Mouse (Mus musculus): ENCODE data around the gene Syt2. TPM values are rescaled to one million over a fixed set of nuclear protein-coding genes. Genes with fewer than 3 reads are reported as not detected.

Gene Syt2
- total RNA-seq, 2 experiments from 2014 or later = 0.07 TPM; not detected in 1

DNA sequence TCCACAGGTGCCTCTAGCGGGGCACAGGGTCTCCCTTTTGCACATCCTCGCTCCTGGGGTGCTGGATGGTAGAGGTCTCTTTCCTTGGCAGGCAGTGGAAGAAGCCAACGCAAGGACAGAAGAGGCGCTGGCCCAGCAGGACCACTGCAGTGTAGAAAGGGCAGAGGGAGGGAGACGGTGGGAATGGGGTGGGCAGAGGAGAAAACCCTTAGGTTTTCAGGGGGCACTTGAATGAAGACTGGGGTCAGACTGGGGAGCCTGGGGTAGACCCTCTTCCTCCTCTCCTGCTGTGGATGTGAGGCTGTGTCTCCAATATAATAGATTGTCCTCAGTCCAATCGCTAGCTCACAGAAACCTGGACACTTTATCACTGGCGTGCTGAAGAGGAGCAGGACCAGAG, 1.1 kb downstream of the Syt2 start:
- DNase-seq (ENCODE audit: low spot score in 2 of 2) = no peak

DNA sequence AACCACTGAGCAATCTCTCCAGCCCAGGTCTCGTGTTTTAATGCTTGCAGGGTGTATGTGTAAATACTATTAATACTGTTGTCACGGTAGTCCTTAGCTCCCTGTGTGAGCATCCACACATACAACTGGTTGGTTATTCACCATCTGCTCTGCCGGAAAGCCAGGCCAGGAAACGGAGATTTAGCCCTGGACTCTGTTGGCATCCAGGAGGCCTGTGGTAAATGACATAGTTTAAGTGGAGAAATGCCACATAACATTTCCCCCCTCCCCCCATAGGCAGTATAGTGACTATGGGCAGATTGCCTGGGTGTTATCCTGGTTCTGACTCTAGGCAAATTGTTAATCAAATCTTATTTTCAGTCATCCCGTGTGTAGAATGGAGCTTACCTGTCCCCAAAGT, 4.3 kb downstream of the Syt2 start:
- DNase-seq (ENCODE audit: low spot score in 2 of 2) = no peak

DNA sequence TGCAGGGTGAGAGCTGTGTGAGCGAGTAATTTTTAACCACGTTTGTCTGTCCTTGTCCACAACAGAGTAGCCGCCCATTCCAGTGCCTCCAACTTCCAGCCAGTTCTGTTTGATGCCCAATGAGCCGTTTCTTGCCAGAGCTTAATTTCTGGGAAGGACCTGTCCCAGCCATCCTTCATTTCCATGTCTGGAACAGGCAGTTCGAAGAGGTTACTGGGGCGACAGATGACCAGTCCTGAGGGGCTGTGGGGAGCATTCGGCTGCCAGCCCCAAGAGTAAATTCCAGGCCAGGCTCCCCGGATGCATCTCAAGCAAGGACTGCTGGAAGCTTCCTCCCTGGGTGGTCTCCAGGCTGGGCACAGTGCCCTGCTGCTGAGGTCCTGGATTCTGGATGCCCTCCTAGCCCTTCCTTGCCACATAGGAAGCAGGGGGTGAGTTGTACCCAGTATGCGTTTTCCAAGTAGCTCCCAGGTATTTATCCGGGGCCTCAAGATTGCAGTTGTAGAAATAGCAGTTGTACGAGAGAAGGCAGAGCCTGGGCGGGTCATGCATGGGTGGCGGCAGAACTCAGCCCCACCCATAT, 4.9 kb downstream of the Syt2 start:
- DNase-seq (ENCODE audit: low spot score in 2 of 2) = no peak

DNA sequence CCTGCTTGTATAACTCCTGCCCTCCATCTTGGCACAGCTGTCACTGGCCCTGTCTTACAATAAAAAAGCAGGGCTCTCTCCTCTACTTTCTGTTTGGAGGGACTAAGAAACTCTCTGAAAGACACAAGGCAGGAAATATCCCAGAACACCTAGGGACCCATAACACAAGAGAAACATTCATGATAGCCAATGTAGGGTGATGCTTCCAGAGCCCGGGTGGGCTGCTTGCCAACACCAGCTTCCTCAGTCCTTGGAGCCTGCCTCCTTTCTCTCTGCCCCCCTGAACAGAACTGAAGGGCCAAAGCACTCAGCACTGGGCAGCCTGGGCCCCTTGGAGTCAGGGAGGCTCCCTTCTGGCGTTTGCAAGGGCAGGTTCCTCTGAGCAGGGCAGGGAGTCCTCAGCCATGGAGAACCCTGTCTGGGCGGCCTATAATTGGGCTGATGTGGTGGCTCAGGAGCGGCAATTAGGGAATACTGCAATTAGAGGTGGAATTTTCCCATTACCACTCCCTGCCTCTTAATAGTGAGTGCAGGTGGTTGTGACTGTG, 5.4 kb downstream of the Syt2 start:
- no peak for DNase-seq (ENCODE audit: low spot score in 2 of 2)

DNA sequence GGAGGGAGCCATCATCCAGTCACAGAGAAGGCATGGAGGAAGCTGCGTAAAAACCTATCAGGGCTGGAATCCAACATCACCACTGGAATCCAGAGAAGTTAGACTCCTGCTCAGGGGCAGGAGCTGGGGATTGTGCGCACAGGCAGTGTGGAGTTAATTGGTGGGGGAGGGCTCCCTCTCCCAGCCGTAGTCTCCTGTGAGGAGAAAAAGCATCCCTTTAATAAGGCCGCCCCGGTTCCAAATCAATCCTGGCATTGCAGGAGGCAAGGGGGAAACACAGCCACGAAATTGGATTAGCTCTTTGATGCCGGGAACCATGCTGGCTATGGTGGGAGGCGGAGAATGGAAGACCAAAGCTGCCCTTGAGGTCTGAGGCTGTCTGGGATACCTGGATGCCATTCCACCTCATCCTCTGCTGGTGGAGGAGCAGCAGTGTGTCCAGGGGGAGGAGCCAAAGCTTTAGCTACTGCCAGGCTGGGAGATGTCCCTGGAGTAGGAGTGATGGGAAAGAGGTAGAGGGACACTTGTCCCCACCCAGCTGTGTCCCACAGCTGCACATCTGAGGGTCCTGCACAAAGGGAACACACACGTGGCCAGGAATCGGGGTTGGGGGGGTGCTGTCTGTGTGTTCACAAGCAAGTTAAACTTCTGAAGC, 7.3 kb downstream of the Syt2 start:
- DNase-seq (ENCODE audit: low spot score in 2 of 2) = no peak

DNA sequence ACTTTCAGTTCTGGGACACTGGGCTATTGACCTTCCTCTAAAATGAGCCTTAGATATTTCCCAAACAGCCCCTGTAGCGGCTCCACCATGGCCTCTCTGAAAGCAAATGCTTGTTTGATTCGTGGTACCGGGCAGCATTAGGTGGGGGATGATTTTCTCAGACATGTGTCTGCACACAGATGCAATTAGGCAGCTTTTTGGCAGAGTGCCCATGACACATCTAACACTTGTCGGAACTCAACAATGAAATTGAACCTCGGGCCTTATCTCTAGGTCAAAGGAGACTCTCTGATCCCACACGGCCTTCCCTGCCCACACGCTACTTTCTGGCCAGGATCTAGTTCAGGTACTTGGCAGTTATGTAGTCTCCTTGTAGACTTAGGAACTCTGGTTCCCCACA, 12.4 kb downstream of the Syt2 start:
- no peak for DNase-seq (ENCODE audit: low spot score in 2 of 2)

DNA sequence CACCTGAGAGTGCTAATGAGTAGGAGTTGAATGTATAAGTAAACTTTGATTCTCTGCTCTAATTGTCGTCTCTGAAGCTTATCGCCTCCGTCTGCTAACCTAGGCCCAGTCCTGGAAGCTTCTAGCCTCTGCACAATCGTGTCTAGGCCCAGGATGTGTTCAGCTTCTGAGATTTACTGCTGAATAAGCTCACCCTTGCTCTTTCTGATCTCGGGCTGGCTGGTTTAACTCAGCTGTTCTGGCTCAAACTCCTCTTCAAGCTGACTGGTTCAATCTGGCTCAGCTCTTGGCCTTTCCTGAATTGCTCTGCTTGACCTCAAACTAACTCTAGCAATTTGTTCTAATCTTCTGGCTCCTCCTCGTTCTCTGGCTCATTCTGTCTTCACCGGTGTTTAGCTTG, 13.7 kb downstream of the Syt2 start:
- no peak for DNase-seq (ENCODE audit: low spot score in 2 of 2)

DNA sequence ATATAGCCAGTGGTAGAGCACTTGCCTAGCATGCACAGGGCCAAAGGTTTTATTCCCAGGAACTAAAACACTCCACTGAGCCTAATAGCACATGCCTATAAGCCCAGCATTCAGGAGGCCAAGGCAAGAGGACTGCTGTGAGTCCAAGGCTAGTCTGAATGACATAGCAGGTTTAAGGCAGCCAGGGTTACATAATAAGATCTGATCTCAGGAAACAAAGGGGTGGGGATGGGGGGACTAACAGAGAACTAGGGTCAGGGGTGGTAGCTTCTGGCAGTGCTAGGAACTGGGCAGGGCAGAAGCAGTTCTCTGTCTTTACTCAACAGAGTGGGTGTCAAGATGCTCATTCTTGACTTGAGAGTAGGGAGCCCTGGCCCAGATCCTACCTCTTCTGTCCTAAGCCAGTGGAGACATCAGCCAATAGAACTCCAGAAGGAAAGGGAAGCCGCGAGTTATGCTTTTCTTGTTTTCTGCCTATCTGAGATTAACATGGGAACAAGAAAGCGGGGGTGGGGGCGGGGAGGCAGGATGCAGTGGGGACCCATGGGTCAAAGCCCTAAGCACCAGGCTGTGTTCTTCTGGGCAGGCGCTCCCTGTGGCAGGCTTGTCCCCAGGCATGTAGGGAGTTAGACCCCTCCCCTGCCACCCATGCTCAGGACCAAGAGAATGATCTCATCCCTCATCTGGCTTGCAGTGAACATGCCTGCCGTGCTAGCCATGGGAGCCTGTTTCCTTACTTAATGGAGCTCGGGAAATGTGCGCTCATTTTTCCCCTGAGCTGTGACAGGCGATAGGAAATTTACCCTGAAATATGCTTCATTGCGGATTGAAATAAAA, 25.0 kb downstream of the Syt2 start:
- DNase-seq (ENCODE audit: low spot score in 2 of 2) = no peak

DNA sequence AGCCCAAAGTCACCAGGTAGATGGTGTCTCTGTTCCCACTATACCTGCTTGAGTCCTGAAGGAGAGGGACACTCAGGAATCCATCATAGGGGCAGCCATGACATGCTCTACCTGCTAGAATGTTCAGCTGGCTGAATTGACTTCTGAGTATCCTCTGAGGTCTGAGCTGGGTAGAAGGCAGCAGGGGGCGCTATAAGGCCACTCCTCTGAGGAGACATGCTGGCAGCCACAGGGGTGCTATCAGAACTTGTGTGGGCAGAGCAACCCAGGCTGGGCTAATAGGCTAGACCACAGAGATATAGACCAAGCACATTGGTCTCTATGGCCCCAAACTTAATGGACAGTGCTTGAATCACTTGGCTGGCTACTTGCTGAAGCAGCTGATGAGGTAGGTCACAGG, 27.8 kb downstream of the Syt2 start:
- DNase-seq (ENCODE audit: low spot score in 2 of 2) = peak; percentile 20 to 37

DNA sequence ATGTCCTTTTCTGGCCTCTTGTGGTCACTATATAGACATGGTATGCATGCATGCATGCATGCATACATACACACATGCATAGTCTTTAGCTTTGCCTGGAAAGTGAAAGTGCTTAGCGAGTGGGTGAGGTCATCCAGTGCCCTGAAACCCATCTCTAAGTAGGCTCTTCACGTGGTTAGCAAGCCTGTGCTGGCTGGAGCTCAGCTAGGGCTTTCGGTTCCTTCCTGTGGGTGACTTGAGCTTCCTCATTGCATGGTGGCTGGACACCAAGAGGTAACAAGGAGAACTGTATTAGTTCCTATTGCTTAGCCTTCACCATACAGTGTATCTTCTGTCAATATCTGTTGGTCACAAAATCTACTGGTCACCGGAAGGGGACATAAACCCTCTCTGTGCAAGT, 33.0 kb downstream of the Syt2 start:
- DNase-seq (ENCODE audit: low spot score in 2 of 2) = no peak

DNA sequence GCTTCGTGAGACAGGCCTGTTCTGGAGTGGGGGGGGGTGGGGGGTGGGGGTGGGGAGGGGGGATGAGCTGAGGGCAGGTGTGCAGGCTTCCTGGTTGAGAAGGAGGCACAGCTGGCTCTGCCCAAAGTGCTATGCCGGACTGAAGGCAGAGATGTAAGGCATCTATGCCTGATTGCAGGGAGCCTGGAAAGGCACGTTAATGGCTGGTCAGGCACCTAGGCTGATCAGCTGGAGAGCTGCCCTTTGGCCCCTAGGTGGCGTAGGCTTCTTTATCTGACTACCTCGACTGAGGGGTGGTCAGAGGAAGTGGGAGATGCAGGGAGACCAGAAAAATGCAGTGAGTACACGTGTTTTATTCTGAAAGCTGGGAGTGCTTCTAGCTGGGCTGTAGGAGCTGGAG, 34.1 kb downstream of the Syt2 start:
- no peak for DNase-seq (ENCODE audit: low spot score in 2 of 2)

DNA sequence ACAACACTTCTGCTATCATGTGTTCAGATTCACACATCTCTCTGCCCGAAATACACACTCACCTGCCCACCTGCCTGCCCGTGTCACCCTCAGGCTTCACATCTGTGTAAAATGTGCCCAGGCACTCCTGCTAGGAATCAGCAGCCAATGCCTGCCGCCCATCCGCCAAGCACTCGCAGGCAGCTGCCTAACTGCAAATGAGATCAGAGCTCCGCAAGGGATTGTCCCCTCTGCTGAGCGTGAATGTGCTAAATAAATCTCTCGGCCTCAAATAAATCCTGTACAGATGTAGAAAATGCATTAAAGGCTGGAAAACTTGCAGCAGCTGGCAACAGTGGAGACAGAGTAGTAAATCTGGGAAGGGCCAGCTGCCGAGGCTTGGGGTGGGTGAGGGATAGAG, 36.0 kb downstream of the Syt2 start:
- DNase-seq (ENCODE audit: low spot score in 2 of 2) = no peak

DNA sequence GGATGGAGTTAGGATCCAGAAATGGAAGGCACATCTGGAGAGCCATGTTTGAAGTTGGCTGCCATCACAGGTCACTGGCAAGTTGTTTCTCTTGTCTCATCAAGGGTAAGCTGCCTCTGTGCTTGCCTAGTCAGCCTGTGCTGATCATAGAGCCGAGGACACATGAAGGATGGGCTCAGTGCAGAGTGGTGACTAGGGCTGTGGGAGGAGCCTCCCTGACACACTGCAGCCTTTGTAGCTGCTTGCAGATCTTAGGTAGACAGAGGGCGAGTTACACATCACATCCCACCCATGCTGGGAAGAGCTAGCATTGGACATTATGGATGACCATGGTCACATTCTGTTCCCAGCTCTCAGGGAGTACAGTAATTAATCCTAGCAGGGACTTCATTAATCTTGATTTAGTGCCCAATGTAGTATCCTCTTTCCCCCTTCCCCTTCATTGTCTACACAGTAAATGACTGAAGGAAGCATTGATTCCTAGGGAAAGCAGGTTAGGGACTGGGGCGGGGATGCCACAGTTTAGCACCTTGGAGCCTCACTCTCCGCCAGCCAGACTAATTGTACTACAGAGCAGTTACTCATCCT, 40.5 kb downstream of the Syt2 start:
- no peak for DNase-seq (ENCODE audit: low spot score in 2 of 2)

DNA sequence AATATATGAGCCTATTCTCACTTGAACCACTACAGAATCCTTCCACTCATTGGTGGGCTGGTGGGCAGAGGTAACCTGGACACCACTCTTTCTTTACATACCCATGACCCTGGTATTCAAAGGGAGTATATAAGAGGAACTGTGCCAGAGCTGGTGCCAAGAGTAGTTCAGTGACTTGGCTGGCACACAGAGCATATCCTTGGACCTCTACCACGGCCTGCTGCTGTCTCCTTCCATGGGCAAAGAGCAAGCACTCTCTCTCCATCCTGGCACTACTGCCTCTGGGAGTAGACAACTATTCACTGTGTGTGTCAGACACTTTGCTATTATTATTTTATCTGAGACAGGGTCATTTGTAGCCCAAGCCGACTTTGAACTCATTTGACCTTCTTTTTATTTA, 49.8 kb downstream of the Syt2 start:
- DNase-seq (ENCODE audit: low spot score in 2 of 2) = no peak

DNA sequence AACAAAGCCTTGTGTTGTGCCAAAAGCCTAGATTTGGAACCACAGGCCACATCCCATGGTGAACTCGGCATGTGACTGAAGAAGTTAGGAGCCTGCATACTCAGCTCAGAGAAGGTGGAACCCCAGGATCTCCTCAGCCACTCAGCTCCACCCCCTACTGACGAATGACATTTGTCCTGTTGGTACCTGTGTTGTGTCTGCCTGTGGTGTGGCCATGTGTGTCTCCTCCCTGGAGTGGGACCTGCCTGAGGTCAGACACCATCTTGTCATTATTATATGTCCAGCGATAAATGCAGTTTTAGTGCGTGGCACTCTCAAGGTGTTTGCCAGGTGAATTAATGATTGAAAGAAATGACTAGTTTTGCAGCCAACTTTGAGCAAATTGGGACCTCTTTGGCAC, 50.6 kb downstream of the Syt2 start:
- DNase-seq (ENCODE audit: low spot score in 2 of 2) = no peak

DNA sequence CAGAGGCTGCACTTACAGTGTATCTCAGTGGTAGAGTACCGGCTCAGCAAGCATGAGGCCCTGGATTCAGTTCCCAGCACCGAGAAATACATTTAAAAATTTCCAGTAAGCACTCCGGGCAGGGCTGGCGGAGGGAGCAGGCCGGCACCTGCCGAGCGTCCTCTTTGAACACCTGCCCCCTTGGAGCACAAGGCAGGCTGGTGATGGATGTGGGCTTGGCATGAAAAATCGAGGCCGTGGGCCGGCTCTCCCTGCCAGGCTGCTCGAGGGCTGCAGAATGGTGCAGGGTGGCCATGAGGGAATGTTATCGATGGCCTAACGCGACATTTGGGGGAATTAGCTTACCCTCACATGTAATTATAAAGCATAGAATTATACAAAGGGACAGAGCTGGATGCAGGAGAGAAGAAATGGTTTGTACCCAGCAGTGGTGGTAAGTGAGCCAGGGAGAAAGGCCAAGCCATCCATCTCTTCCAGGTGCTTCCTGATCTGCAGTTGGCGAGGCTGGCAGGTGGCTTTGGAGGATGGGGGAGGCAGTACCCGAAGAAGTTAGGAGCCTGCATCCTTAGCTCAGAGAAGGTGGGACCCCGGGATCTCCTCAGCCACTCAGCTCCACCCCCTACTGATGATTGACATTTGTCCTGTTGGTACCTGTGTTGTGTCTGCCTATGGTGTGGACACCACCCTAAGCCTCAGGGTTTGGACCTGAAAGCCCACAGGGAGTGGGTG, 51.2 kb downstream of the Syt2 start:
- DNase-seq (ENCODE audit: low spot score in 2 of 2) = no peak

DNA sequence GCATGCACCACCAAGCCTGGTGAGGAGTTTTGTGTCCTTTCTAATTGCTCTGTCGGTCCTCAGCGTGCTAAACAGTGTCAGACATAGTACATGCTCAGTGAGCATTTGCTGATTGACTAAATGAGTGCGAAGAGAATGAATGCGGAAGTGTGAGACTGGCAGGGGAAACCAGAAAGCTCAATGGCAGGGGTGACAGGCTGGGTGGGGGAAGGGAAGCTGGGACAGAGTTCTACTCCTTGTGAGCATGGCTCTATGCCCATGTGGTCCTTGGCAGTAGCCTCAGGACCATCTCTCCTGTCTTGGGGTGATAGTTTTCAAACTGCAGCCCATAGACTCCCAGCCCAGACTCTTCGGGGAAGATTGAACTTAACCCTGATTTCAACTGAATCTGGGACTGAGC, 52.0 kb downstream of the Syt2 start:
- DNase-seq (ENCODE audit: low spot score in 2 of 2) = no peak

DNA sequence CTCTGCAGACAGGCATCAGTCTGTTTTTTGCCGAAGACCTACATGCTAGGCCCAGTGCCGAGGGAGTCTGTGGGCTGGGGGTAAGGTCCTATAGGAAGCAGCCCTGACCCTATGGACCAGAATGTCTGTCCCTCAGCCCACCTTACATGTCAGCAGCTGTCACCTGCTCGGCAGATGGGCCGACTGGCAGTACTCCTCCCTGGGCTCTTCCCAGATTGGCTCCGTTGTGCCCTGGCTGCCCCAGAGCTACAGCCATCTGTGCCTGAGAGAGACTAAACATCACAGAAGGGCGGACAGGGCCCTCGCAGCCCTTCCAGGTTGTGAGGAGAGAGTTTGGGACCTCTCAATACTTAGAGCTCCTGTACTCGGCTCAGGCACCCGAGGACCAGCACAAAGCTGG, 52.9 kb downstream of the Syt2 start:
- DNase-seq (ENCODE audit: low spot score in 2 of 2) = no peak

DNA sequence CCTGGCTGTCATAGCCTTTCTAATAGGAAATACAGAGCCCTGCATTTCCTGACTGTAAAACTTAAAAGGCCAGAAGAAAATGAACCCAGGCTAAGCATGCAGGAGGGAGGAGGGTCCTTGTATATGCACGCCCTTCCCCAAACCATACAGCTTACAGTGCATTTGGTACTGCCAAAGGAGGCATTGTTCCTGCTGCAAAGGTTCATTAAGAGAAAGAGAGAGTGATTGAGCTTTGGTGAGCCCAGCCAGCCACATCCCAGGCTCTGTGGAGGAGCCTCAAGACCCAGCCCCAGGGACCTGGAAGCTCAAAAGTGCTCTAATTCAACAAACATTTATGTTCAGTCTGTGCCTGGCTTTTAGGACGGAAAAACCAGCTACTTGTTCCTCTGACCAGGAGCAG, 53.7 kb downstream of the Syt2 start:
- DNase-seq (ENCODE audit: low spot score in 2 of 2) = no peak

DNA sequence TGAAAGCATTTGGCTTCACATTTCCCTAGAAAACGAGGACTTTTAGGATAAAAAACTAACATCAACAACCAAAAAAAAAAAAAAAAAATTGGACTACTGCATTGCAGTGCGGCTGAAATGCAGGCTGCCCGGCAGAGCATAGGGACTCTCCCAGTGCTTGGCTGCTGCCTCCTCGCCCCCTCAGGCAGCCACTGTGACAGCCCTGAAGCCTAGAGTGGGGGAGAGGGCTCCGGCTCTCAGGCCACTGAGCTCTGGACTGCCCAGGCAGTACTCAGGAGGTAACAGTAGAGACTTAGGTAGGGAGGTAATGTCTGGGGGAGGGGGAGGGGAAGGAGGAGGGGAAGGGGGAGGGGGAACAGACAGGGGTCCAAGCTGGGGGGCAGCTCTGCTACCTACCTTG, 54.2 kb downstream of the Syt2 start:
- no peak for DNase-seq (ENCODE audit: low spot score in 2 of 2)

DNA sequence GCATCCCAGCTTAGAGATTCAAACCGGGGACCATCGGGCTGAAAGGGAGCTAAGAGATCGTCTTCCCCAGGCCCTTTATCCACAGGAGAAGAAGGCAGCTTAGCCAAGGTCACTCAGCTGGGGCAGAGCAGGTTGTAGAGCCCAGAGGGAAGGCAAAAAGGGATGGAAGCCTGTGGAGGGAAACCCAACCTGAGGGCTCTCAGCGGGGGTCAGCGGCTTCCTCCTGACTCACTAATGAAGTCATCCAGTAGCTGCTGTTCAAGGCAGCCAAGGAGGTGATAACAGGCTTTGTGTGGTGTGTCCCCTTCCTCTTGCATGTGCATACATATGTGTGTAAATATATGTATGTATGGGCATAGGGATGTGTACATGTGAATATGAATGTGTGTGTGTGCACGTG, 54.7 kb downstream of the Syt2 start:
- DNase-seq (ENCODE audit: low spot score in 2 of 2) = no peak

Measured in adrenal gland, adult 18-20 months (tissue).